Mouse (Mus musculus): ENCODE results near the gene Pkn1. TPM values are rescaled to one million over a fixed set of nuclear protein-coding genes. Genes with fewer than 3 reads are reported as not detected.

Gene Pkn1
- polyA plus RNA-seq, 1 experiment from 2014 or later = 28.8 TPM

- Histone ChIP-seq H3K4me3 (ENCODE audit: low read depth, low read length) (peak overlapping the region; percentile 45), H3K4me1 (ENCODE audit: control insufficient read depth, insufficient read depth, low read length) (peaks cover 21% of the 10 kb centered on the region), H3K9me3 (ENCODE audit: control insufficient read depth, low read length) (no peaks in the 10 kb centered on the region), H3K27ac (replicated peaks; ENCODE audit: low read depth, low read length) (peak overlapping the region; percentile 59; the same call in 1 of the 2 replicates), H3K36me3 (ENCODE audit: control insufficient read depth, insufficient read depth, low read length) (no peaks in the 10 kb centered on the region), H3K27me3 (ENCODE audit: control insufficient read depth, insufficient read depth, low read length) (no peaks in the 10 kb centered on the region), H3K4me2 (ENCODE audit: low read depth, severe bottlenecking) (peak overlapping the region; percentile 76), H3K9ac (ENCODE audit: low read length) (peak overlapping the region; percentile 81)
- peak; percentile 9; the same call in 1 of the 2 replicates for ATAC-seq (ENCODE audit: insufficient number of reproducible peaks, low FRiP score, low TSS enrichment, low read depth)
- WGBS = 25% methylated on average over 3 of the region's 3 CpGs
- DNase-seq (ENCODE audit: low spot score) = no peak
Measured at GRCm38 (mm10) chr8:83740586-83740975, 41.6 kb upstream of the Pkn1 start.

- Histone ChIP-seq H3K27ac (replicated peaks; ENCODE audit: low read depth, low read length) (peak overlapping the region; percentile 69; the same call in 1 of the 2 replicates), H3K27me3 (ENCODE audit: control insufficient read depth, insufficient read depth, low read length) (no peaks in the 10 kb centered on the region), H3K4me2 (ENCODE audit: low read depth, severe bottlenecking) (peak overlapping the region; percentile 76; the same call in 1 of the 2 replicates), H3K9me3 (ENCODE audit: control insufficient read depth, low read length) (no peaks in the 10 kb centered on the region), H3K36me3 (ENCODE audit: control insufficient read depth, insufficient read depth, low read length) (no peaks in the 10 kb centered on the region), H3K4me3 (ENCODE audit: low read depth, low read length) (no peak overlapping the region), H3K4me1 (ENCODE audit: control insufficient read depth, insufficient read depth, low read length) (peaks cover 21% of the 10 kb centered on the region), H3K9ac (ENCODE audit: low read length) (no peak overlapping the region)
- 36% methylated on average over 8 of the region's 8 CpGs for WGBS
- no peak for ATAC-seq (ENCODE audit: insufficient number of reproducible peaks, low FRiP score, low TSS enrichment, low read depth)
- peak; percentile 41 for DNase-seq (ENCODE audit: low spot score)
Measured at GRCm38 (mm10) chr8:83739711-83740468, 40.9 kb upstream of the Pkn1 start.

DNA sequence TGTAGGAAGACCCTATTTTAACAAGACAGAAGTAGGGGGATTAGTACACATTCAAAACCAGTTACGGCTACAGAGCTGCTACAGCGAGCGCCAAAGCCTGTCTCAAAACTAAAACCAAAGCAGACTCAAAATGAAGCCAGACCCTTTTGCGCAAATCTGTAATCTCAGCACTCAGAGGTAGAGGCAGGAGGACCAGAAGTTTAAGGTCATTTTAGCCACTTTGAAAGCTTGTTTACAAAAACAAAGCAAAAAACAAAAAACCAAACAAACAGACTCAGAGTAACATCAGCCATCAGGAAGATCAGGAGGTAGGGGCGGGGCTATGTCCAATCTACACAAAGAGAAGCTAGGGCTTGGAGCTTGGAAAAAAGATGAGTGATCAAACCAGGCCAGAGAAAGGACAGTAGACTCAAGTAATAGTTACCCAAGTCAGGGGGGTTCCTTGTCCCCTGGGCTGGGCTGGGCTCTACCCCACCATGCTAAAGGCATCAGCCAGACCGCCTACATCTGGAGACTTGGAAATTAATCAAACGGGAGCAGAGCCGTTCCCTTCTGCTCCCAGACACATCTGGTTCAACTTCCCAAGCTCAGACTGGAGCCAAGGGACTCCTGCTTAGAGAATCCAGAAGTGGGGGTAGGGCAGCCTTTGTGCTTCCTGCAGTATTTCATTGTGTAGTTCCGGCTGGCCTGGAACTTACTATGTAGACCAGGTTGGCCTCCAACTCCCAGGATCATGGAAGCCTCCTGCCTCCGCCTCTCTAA is 40.2 kb upstream of the Pkn1 start:
- H3K4me1 ChIP-seq (ENCODE audit: control insufficient read depth, insufficient read depth, low read length) = peaks cover 21% of the 10 kb centered on the region

DNA sequence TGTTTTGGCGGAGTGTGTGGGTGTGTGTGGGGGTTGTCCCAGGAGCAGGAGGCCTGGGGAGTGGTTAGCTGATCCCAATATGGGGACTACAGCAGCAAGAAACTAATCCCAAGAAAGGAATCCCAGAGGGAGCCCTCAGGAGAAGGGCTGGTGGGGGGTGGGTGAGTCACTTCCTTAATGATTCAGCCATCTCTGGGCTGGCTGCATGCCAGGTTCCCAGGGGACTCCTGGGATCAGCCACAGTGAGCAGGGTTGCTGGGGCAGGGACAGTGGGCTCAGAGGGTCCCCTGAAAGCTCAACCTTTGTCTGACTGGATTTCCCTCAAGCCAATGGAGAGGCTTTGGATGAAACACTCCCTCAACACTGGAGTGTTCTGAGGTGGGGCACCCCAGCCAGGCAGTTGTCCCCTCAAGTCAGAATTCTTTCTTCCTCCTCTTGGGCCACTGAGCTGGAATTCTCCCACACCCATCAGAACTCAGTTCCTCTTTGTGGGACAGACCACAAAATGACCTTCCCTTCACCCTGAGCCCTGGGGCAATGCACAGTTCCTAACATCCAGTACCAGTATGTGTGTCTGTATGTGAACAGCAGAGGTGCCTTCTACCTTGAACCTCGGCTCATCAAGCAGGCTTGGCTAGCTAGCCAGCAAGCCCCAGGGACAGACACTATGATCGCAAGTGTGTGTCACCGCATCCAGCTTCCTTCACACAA is 39.0 kb upstream of the Pkn1 start:
- no peak overlapping the region for H3K9ac ChIP-seq (ENCODE audit: low read length)
- ATAC-seq (ENCODE audit: insufficient number of reproducible peaks, low FRiP score, low TSS enrichment, low read depth) = no peak
- no peak overlapping the region for H3K27ac ChIP-seq (replicated peaks; ENCODE audit: low read depth, low read length)
- 82% methylated on average over 4 of the region's 4 CpGs for WGBS
- H3K9me3 ChIP-seq (ENCODE audit: control insufficient read depth, low read length) = no peaks in the 10 kb centered on the region
- H3K4me1 ChIP-seq (ENCODE audit: control insufficient read depth, insufficient read depth, low read length) = peaks cover 21% of the 10 kb centered on the region
- H3K36me3 ChIP-seq (ENCODE audit: control insufficient read depth, insufficient read depth, low read length) = no peaks in the 10 kb centered on the region
- H3K27me3 ChIP-seq (ENCODE audit: control insufficient read depth, insufficient read depth, low read length) = no peaks in the 10 kb centered on the region
- no peak overlapping the region for H3K4me3 ChIP-seq (ENCODE audit: low read depth, low read length)
- DNase-seq (ENCODE audit: low spot score) = no peak
- no peak overlapping the region for H3K4me2 ChIP-seq (ENCODE audit: low read depth, severe bottlenecking)

More for the DNA sequence above, 40.2 kb upstream of the Pkn1 start:
- H3K4me3 ChIP-seq (ENCODE audit: low read depth, low read length) = no peak overlapping the region
- peak overlapping the region; percentile 69 for H3K27ac ChIP-seq (replicated peaks; ENCODE audit: low read depth, low read length)
- peak; percentile 72 for DNase-seq (ENCODE audit: low spot score)
- peak; percentile 61 for ATAC-seq (ENCODE audit: insufficient number of reproducible peaks, low FRiP score, low TSS enrichment, low read depth)
- H3K27me3 ChIP-seq (ENCODE audit: control insufficient read depth, insufficient read depth, low read length) = no peaks in the 10 kb centered on the region
- no peak overlapping the region for H3K4me2 ChIP-seq (ENCODE audit: low read depth, severe bottlenecking)
- H3K36me3 ChIP-seq (ENCODE audit: control insufficient read depth, insufficient read depth, low read length) = no peaks in the 10 kb centered on the region
- no peaks in the 10 kb centered on the region for H3K9me3 ChIP-seq (ENCODE audit: control insufficient read depth, low read length)
- 49% methylated on average over 10 of the region's 10 CpGs for WGBS
- H3K9ac ChIP-seq (ENCODE audit: low read length) = no peak overlapping the region

DNA sequence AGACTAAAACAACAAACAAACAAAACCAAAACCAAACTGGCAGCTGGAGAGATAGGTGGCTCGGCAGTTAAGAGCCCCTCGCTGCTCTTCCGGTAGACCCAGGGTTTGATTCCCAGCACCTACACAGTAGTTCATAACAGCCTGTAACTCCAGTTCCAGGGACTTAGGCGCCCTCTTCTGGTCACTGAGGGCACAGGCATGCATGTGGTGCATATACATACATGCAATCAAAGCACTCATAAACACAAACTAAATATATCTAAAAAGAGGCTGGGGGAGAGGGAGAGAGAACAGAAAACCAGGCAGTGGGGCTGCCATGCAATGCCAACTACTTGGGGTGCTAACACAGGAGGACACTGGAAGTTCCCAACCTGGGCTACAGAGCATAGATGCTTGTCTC is 38.4 kb upstream of the Pkn1 start:
- 84% methylated on average over 4 of the region's 4 CpGs for WGBS
- H3K4me2 ChIP-seq (ENCODE audit: low read depth, severe bottlenecking) = no peak overlapping the region

GRCm38 (mm10) chr8:83736681-83737080 is 37.7 kb upstream of the Pkn1 start:
- no peak for DNase-seq (ENCODE audit: low spot score)
- no peak for ATAC-seq (ENCODE audit: insufficient number of reproducible peaks, low FRiP score, low TSS enrichment, low read depth)
- Histone ChIP-seq H3K27ac (replicated peaks; ENCODE audit: low read depth, low read length) (no peak overlapping the region), H3K36me3 (ENCODE audit: control insufficient read depth, insufficient read depth, low read length) (no peaks in the 10 kb centered on the region), H3K4me3 (ENCODE audit: low read depth, low read length) (no peak overlapping the region), H3K9me3 (ENCODE audit: control insufficient read depth, low read length) (no peaks in the 10 kb centered on the region), H3K27me3 (ENCODE audit: control insufficient read depth, insufficient read depth, low read length) (no peaks in the 10 kb centered on the region), H3K9ac (ENCODE audit: low read length) (no peak overlapping the region), H3K4me1 (ENCODE audit: control insufficient read depth, insufficient read depth, low read length) (peaks cover 21% of the 10 kb centered on the region), H3K4me2 (ENCODE audit: low read depth, severe bottlenecking) (no peak overlapping the region)
- whole genome bisulfite sequencing = 94% methylated on average over 4 of the region's 4 CpGs

More for the DNA sequence above, 38.4 kb upstream of the Pkn1 start:
- Histone ChIP-seq H3K9me3 (ENCODE audit: control insufficient read depth, low read length) (no peaks in the 10 kb centered on the region), H3K4me3 (ENCODE audit: low read depth, low read length) (no peak overlapping the region), H3K27me3 (ENCODE audit: control insufficient read depth, insufficient read depth, low read length) (no peaks in the 10 kb centered on the region), H3K9ac (ENCODE audit: low read length) (no peak overlapping the region), H3K4me1 (ENCODE audit: control insufficient read depth, insufficient read depth, low read length) (peaks cover 21% of the 10 kb centered on the region), H3K27ac (replicated peaks; ENCODE audit: low read depth, low read length) (no peak overlapping the region), H3K36me3 (ENCODE audit: control insufficient read depth, insufficient read depth, low read length) (no peaks in the 10 kb centered on the region)
- ATAC-seq (ENCODE audit: insufficient number of reproducible peaks, low FRiP score, low TSS enrichment, low read depth) = no peak
- no peak for DNase-seq (ENCODE audit: low spot score)

GRCm38 (mm10) chr8:83732919-83733318 is 33.9 kb upstream of the Pkn1 start:
- ATAC-seq (ENCODE audit: insufficient number of reproducible peaks, low FRiP score, low TSS enrichment, low read depth) (no peak), DNase-seq (ENCODE audit: low spot score) (no peak)
- no peaks in the 10 kb centered on the region for H3K36me3 ChIP-seq (ENCODE audit: control insufficient read depth, insufficient read depth, low read length)
- no peaks in the 10 kb centered on the region for H3K9me3 ChIP-seq (ENCODE audit: control insufficient read depth, low read length)
- 86% methylated on average over 6 of the region's 6 CpGs for WGBS
- H3K27me3 ChIP-seq (ENCODE audit: control insufficient read depth, insufficient read depth, low read length) = no peaks in the 10 kb centered on the region
- H3K27ac ChIP-seq (replicated peaks; ENCODE audit: low read depth, low read length) = no peak overlapping the region
- no peak overlapping the region for H3K9ac ChIP-seq (ENCODE audit: low read length)
- H3K4me1 ChIP-seq (ENCODE audit: control insufficient read depth, insufficient read depth, low read length) = peaks cover 3% of the 10 kb centered on the region
- no peak overlapping the region for H3K4me3 ChIP-seq (ENCODE audit: low read depth, low read length)
- no peak overlapping the region for H3K4me2 ChIP-seq (ENCODE audit: low read depth, severe bottlenecking)

DNA sequence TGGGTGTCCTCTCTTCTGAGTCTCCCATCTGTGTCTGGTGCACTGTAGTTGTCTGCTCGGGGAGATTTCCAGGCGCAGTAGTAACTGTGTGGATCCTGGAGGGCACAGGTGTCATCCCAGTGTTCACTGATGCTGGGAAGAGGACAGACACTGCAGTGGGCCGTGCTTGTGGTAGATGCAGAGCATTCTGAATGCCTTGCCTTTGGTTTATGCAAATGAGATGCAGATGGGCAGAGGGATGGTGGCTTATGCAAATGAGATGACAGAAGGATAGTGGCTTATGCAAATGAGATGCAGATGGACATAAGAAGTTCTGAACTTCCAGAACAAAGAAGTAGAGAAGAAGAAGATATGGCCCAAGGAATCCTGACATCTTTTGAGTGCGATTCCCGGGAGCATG is 32.9 kb upstream of the Pkn1 start:
- no peak overlapping the region for H3K27ac ChIP-seq (replicated peaks; ENCODE audit: low read depth, low read length)
- no peaks in the 10 kb centered on the region for H3K4me1 ChIP-seq (ENCODE audit: control insufficient read depth, insufficient read depth, low read length)
- H3K36me3 ChIP-seq (ENCODE audit: control insufficient read depth, insufficient read depth, low read length) = no peaks in the 10 kb centered on the region
- no peak for DNase-seq (ENCODE audit: low spot score)
- no peak overlapping the region for H3K4me3 ChIP-seq (ENCODE audit: low read depth, low read length)
- no peak overlapping the region for H3K4me2 ChIP-seq (ENCODE audit: low read depth, severe bottlenecking)
- H3K9ac ChIP-seq (ENCODE audit: low read length) = no peak overlapping the region
- no peaks in the 10 kb centered on the region for H3K9me3 ChIP-seq (ENCODE audit: control insufficient read depth, low read length)
- ATAC-seq (ENCODE audit: insufficient number of reproducible peaks, low FRiP score, low TSS enrichment, low read depth) = no peak
- WGBS = 75% methylated on average over 5 of the region's 5 CpGs
- H3K27me3 ChIP-seq (ENCODE audit: control insufficient read depth, insufficient read depth, low read length) = no peaks in the 10 kb centered on the region
